Mouse (Mus musculus): Measurements from ENCODE around the gene Tmem198b. TPM values are rescaled to one million over a fixed set of nuclear protein-coding genes. Genes with fewer than 3 reads are reported as not detected.

The Tmem198b gene
- total RNA-seq, 2 experiments from 2014 or later = 2.0 TPM; not detected in 1

DNA sequence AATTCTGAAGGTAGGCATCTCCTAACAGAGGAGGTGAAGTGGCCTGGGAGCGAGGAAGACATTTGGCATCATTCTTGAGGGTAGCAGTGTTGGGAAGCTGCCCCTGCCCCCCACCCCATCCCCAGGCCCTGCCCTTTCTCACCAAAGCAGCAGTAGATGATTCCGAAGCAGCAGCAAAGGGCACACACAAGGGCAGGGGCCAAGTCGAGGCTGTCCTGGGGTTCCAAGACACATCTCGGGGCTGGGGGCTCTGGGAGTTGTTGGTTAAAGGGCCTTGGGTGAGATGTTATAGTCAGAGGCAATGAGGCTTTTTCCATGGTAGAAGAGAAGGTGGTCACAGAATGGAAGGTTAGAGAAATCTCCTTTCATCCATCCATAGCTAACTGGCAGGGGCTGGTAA, 1.2 kb downstream of the Tmem198b start:
- ATAC-seq (replicated peaks; ENCODE audit: low FRiP score, poor library complexity, severe bottlenecking) = no peak

- no peak for ATAC-seq (replicated peaks; ENCODE audit: low FRiP score, poor library complexity, severe bottlenecking)
Observed at GRCm38 (mm10) chr10:128801981-128802495, 2.1 kb downstream of the Tmem198b start.

GRCm38 (mm10) chr10:128798676-128799075, 5.5 kb downstream of the Tmem198b start:
- no peak for ATAC-seq (replicated peaks; ENCODE audit: low FRiP score, poor library complexity, severe bottlenecking)

DNA sequence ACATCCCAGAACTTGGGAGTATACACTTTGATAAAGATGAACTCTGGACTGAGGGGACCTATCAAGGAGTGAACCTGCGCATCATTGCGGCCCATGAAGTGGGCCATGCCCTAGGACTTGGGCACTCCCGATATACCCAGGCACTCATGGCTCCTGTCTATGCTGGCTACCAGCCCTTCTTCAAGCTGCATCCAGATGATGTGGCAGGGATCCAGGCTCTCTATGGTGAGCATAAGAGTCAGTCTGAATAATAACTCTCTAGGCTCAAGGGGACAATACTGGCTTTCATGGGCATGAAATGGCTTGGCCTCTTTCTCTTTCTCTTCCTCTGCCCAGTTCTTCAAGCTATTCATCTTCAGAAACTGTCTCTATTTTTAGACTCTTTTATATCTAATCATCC, 8.6 kb downstream of the Tmem198b start:
- ATAC-seq (replicated peaks; ENCODE audit: low FRiP score, poor library complexity, severe bottlenecking) = no peak

- ATAC-seq (replicated peaks; ENCODE audit: low FRiP score, poor library complexity, severe bottlenecking) = no peak
Observed at GRCm38 (mm10) chr10:128794391-128794790, 9.8 kb downstream of the Tmem198b start.

- ATAC-seq (replicated peaks; ENCODE audit: low FRiP score, poor library complexity, severe bottlenecking) = no peak
Observed at GRCm38 (mm10) chr10:128793258-128793657, 10.9 kb downstream of the Tmem198b start.

GRCm38 (mm10) chr10:128792041-128792440, 12.1 kb downstream of the Tmem198b start:
- no peak for ATAC-seq (replicated peaks; ENCODE audit: low FRiP score, poor library complexity, severe bottlenecking)

DNA sequence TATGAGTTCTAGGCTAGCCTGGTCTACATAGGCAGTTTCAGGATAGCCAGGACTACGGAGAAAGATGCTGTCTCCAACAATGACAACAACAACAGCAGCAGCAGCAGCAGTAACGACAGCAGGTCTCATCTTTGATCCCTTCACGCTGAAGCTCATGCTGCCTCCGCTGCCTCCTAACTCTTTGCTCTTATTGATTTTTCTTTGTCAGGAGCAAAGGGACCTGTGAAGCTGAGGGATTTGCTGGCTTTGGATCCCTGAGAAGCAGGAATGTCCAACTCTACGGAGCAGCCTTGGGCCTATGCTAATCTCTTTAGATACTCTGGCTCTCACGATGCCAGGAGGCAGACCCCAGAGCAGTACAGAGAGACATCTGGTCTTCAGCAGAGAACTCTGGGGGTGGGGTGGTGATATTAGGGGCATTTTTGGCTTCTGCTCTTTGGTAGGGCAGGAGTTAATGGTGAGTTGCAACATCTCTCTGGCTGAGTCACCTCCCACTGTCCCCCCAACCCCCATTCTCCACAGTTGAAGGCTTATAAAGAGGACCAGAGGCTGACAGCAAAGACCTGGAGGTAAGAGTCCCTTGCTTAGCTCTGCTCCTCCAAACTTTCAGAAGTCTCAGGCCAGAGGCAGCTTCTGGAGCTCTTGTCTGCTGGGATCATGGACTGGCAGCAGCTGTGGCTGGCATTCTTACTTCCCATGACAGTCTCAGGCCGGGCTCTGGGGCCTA, 13.6 kb downstream of the Tmem198b start, which contains the start of gene Mmp19:
Gene Mmp19 (plus strand): TSS at position 513 of the 727 bp plus-strand sequence.
- no peak for ATAC-seq (replicated peaks; ENCODE audit: low FRiP score, poor library complexity, severe bottlenecking)

DNA sequence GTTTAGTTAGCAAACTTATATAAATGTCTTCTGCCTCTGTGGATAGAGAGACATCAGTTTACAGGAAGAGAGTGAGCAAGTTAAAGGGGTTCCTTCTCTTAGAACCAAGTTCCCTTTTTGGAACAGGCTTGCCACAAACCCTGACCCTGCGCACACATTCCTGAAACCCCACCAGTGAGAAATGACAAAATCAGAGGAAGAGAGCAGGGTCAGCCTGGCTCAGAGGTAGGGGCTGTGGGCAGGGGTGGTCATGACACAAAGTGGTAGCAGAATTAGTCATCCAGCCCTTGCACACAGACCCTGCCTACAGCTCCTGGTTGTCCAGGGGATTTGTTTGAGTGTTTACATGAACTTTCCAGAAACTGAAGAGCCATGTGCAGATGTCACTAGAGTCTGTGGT, 24.0 kb downstream of the Tmem198b start:
- ATAC-seq (replicated peaks; ENCODE audit: low FRiP score, poor library complexity, severe bottlenecking) = no peak

DNA sequence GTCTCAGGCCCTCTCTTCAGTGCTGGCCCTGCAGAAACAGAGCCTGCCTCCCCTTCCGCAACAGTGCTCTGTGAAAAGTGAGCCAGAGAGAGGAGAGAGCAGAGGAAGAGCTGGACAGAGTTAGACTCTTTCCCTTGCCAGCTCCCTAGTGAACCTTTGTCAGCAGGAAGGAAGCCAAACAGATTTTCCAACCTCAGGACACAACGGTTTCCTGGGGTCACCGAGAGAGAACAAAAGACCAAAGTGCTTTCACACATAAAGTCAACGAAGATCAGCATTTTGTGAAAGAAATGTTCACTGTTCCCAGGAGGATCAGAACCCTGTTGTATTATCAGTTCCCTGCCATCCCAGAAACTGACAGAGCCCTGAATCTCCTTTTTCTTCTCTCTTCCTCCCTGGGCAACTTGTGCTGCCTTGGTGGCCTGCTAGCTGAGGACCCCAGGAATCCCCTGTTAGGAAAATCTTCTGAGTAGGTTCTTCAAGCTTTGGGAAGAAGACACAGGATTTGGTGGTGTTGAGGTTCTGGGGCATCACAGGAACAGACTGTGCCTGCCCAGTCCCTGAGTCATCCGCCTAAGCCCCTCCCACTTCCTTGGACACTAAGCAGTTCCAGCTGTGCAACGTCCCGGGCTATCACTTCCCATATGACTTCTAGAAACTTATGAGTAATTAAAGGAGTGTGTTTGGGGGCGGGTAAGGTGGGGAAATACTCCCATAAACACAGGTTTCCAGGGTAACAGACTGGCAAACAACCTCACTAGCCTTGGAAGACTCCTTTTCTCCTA, 25.0 kb downstream of the Tmem198b start:
- ATAC-seq (replicated peaks; ENCODE audit: low FRiP score, poor library complexity, severe bottlenecking) = no peak

GRCm38 (mm10) chr10:128778441-128778840, 25.7 kb downstream of the Tmem198b start:
- no peak for ATAC-seq (replicated peaks; ENCODE audit: low FRiP score, poor library complexity, severe bottlenecking)

DNA sequence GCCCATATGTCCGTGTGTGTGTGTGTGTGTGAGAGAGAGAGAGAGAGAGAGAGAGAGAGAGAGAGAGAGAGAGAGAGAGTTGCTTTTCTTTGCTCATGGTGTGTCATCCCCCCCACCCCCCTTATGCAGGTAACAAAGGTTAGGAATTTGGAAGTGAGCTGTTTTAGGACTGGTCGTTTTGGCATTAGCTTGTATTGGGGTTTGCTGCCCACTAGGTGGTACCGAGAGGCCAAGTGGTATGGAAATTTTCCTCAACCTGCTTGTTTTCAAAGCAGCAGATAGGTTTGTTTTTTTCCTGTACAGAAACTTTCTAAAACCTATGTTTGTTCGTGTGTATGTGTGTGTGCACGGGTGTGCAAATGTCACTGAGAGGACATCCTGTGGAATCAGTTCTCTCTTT, 30.5 kb downstream of the Tmem198b start:
- ATAC-seq (replicated peaks; ENCODE audit: low FRiP score, poor library complexity, severe bottlenecking) = no peak

DNA sequence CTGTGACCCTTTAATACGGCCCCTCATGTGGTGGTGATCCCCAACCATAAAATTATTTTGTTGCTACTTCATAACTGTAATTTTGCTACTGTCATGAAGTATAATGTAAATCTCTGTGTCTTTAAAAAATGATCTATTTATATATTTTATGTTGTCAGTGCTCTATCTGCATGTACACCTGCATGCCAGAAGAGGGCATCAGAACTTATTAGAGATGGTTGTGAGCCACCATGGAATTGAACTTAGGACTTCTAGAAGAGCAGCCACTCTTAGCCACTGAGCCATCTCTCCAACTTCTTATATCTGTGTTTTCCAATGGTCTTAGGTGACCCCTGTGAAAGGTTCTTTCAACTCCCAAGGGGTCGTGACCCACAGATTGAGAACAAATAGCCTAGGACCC, 31.3 kb downstream of the Tmem198b start:
- ATAC-seq (replicated peaks; ENCODE audit: low FRiP score, poor library complexity, severe bottlenecking) = no peak

Other genes with a start within 250 kb of the Tmem198b start
- 122 and 141 TPM in 2 replicates for gene Pa2g4, start 238.4 kb downstream of the Tmem198b start, total RNA-seq (2015; ENCODE audit: low replicate concordance)
- gene Pa2g4, start 238.4 kb downstream of the Tmem198b start, total RNA-seq (2017; ENCODE audit: low replicate concordance) = 87.7 and 97.9 TPM in 2 replicates
- gene Erbb3, start 214.7 kb downstream of the Tmem198b start, total RNA-seq (2015; ENCODE audit: low replicate concordance) = 0.84 and 1.1 TPM in 2 replicates
- 0.39 and 0.53 TPM in 2 replicates for gene Erbb3, start 214.7 kb downstream of the Tmem198b start, total RNA-seq (2017; ENCODE audit: low replicate concordance)
- 581 and 593 TPM in 2 replicates for gene Rps26, start 177.6 kb downstream of the Tmem198b start, total RNA-seq (2015; ENCODE audit: low replicate concordance)
- 151 and 338 TPM in 2 replicates for gene Rps26, start 177.6 kb downstream of the Tmem198b start, total RNA-seq (2017; ENCODE audit: low replicate concordance)
- gene Ikzf4, start 158.4 kb downstream of the Tmem198b start, total RNA-seq (2015; ENCODE audit: low replicate concordance) = not detected in 2 replicates
- gene Ikzf4, start 158.4 kb downstream of the Tmem198b start, total RNA-seq (2017; ENCODE audit: low replicate concordance) = not detected in 2 replicates
- gene Suox, start 130.3 kb downstream of the Tmem198b start, total RNA-seq (2015; ENCODE audit: low replicate concordance) = 21.4 and 35.7 TPM in 2 replicates
- gene Suox, start 130.3 kb downstream of the Tmem198b start, total RNA-seq (2017; ENCODE audit: low replicate concordance) = 27.7 and 43.4 TPM in 2 replicates
- gene Rab5b, start 108.1 kb downstream of the Tmem198b start, total RNA-seq (2015; ENCODE audit: low replicate concordance) = 30.6 and 54.1 TPM in 2 replicates
- 37.7 and 46.8 TPM in 2 replicates for gene Rab5b, start 108.1 kb downstream of the Tmem198b start, total RNA-seq (2017; ENCODE audit: low replicate concordance)
- not detected in 2 replicates for gene Pmel, start 100.2 kb downstream of the Tmem198b start, total RNA-seq (2015; ENCODE audit: low replicate concordance)
- 0.39 TPM in 1 of 2 replicates, not detected in the other for gene Pmel, start 100.2 kb downstream of the Tmem198b start, total RNA-seq (2017; ENCODE audit: low replicate concordance)
- 111 and 124 TPM in 2 replicates for gene Cdk2, start 99.3 kb downstream of the Tmem198b start, total RNA-seq (2015; ENCODE audit: low replicate concordance)
- gene Cdk2, start 99.3 kb downstream of the Tmem198b start, total RNA-seq (2017; ENCODE audit: low replicate concordance) = 62.0 and 73.5 TPM in 2 replicates
- gene Dgka, start 59.5 kb downstream of the Tmem198b start, total RNA-seq (2015; ENCODE audit: low replicate concordance) = 9.6 and 16.2 TPM in 2 replicates
- 2.5 and 9.6 TPM in 2 replicates for gene Dgka, start 59.5 kb downstream of the Tmem198b start, total RNA-seq (2017; ENCODE audit: low replicate concordance)
- gene Pym1, start 56.5 kb downstream of the Tmem198b start, total RNA-seq (2015; ENCODE audit: low replicate concordance) = 13.8 and 19.5 TPM in 2 replicates
- 15.5 and 19.7 TPM in 2 replicates for gene Pym1, start 56.5 kb downstream of the Tmem198b start, total RNA-seq (2017; ENCODE audit: low replicate concordance)
- gene Mmp19, start 13.5 kb downstream of the Tmem198b start, total RNA-seq (2015; ENCODE audit: low replicate concordance) = 1.3 and 1.4 TPM in 2 replicates
- gene Mmp19, start 13.5 kb downstream of the Tmem198b start, total RNA-seq (2017; ENCODE audit: low replicate concordance) = 0.90 and 1.9 TPM in 2 replicates
- gene Dnajc14, start 308 bp downstream of the Tmem198b start, total RNA-seq (2015; ENCODE audit: low replicate concordance) = 15.1 and 15.5 TPM in 2 replicates
- gene Dnajc14, start 308 bp downstream of the Tmem198b start, total RNA-seq (2017; ENCODE audit: low replicate concordance) = 23.5 and 24.6 TPM in 2 replicates
- gene Sarnp, start 13.0 kb upstream of the Tmem198b start, total RNA-seq (2015; ENCODE audit: low replicate concordance) = 151 and 206 TPM in 2 replicates
- 162 and 172 TPM in 2 replicates for gene Sarnp, start 13.0 kb upstream of the Tmem198b start, total RNA-seq (2017; ENCODE audit: low replicate concordance)
- gene Ormdl2, start 17.3 kb upstream of the Tmem198b start, total RNA-seq (2015; ENCODE audit: low replicate concordance) = 32.7 and 45.4 TPM in 2 replicates
- 23.9 and 91.4 TPM in 2 replicates for gene Ormdl2, start 17.3 kb upstream of the Tmem198b start, total RNA-seq (2017; ENCODE audit: low replicate concordance)
- 0.36 TPM in 1 of 2 replicates, not detected in the other for gene Gdf11, start 87.3 kb upstream of the Tmem198b start, total RNA-seq (2015; ENCODE audit: low replicate concordance)
- gene Gdf11, start 87.3 kb upstream of the Tmem198b start, total RNA-seq (2017; ENCODE audit: low replicate concordance) = not detected in 2 replicates
- gene Cd63, start 96.6 kb upstream of the Tmem198b start, total RNA-seq (2015; ENCODE audit: low replicate concordance) = 57.4 and 85.1 TPM in 2 replicates
- 17.7 and 28.4 TPM in 2 replicates for gene Cd63, start 96.6 kb upstream of the Tmem198b start, total RNA-seq (2017; ENCODE audit: low replicate concordance)
- 11.7 TPM in 1 of 2 replicates, not detected in the other for gene Rdh5, start 118.5 kb upstream of the Tmem198b start, total RNA-seq (2015; ENCODE audit: low replicate concordance)
- gene Rdh5, start 118.5 kb upstream of the Tmem198b start, total RNA-seq (2017; ENCODE audit: low replicate concordance) = 20.1 TPM in 1 of 2 replicates, not detected in the other
- 49.0 and 51.2 TPM in 2 replicates for gene Bloc1s1, start 119.7 kb upstream of the Tmem198b start, total RNA-seq (2015; ENCODE audit: low replicate concordance)
- gene Bloc1s1, start 119.7 kb upstream of the Tmem198b start, total RNA-seq (2017; ENCODE audit: low replicate concordance) = 15.5 and 37.2 TPM in 2 replicates
- not detected in 2 replicates for gene Itga7, start 129.4 kb upstream of the Tmem198b start, total RNA-seq (2015; ENCODE audit: low replicate concordance)
- gene Itga7, start 129.4 kb upstream of the Tmem198b start, total RNA-seq (2017; ENCODE audit: low replicate concordance) = not detected in 2 replicates
- gene Mettl7b, start 156.6 kb upstream of the Tmem198b start, total RNA-seq (2015; ENCODE audit: low replicate concordance) = not detected in 2 replicates
- gene Mettl7b, start 156.6 kb upstream of the Tmem198b start, total RNA-seq (2017; ENCODE audit: low replicate concordance) = not detected in 2 replicates
- not detected in 2 replicates for gene Olfr9, start 185.1 kb upstream of the Tmem198b start, total RNA-seq (2015; ENCODE audit: low replicate concordance)
- not detected in 2 replicates for gene Olfr9, start 185.1 kb upstream of the Tmem198b start, total RNA-seq (2017; ENCODE audit: low replicate concordance)
- not detected in 2 replicates for gene Olfr763, start 206.4 kb upstream of the Tmem198b start, total RNA-seq (2015; ENCODE audit: low replicate concordance)
- not detected in 2 replicates for gene Olfr763, start 206.4 kb upstream of the Tmem198b start, total RNA-seq (2017; ENCODE audit: low replicate concordance)
- not detected in 2 replicates for gene Olfr764-ps1, start 235.5 kb upstream of the Tmem198b start, total RNA-seq (2015; ENCODE audit: low replicate concordance)
- not detected in 2 replicates for gene Olfr764-ps1, start 235.5 kb upstream of the Tmem198b start, total RNA-seq (2017; ENCODE audit: low replicate concordance)
- gene Olfr765, start 245.6 kb upstream of the Tmem198b start, total RNA-seq (2015; ENCODE audit: low replicate concordance) = not detected in 2 replicates
- gene Olfr765, start 245.6 kb upstream of the Tmem198b start, total RNA-seq (2017; ENCODE audit: low replicate concordance) = not detected in 2 replicates